Mouse (Mus musculus) layer of hippocampus, postnatal 10 days (tissue): ENCODE measurements at regions not wholly inside any gene's neighbourhood (a gene's known extent, or its start where the extent isn't known, plus 50 kb on each side); places are given as distances from the start of the nearest gene placed in this dataset.

Experiments
- DNase-seq, 2 experiments: peaks; one replicate each; pipeline ENCODE4 v3.0.0; 2021; ENCODE audit warnings: low spot score in 2 of 2

DNA sequence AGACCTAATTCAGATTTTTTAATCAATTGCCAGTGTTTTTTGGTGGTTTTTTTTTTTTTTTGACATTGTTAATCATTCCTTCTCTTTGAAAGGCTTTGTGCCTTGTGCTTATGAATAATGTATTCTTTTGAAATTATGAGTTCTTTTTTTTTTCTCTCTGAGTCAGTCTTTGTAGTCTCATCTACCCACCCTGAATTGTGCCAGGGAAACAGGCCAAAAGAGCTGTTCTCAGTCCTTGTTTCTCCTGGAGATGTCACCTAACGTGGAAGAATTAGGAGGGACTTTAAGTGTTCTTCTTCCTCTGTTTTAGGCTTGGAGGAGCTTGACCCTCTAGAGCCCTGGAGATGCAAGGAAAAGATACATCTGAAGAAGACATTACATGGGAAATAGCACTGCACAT is 2012.6 kb downstream of the Poteg start:
- no peak for DNase-seq

GRCm38 (mm10) chr8:29492931-29493330 is 2045.5 kb downstream of the Poteg start:
- DNase-seq, result peak; percentile 6 to 29

GRCm38 (mm10) chr8:29527327-29527726 is 2079.9 kb downstream of the Poteg start:
- no peak for DNase-seq

GRCm38 (mm10) chr8:29531565-29531964 is 2084.1 kb downstream of the Poteg start:
- DNase-seq, result no peak

GRCm38 (mm10) chr8:29538016-29538415 is 2090.5 kb downstream of the Poteg start:
- DNase-seq, result no peak

DNA sequence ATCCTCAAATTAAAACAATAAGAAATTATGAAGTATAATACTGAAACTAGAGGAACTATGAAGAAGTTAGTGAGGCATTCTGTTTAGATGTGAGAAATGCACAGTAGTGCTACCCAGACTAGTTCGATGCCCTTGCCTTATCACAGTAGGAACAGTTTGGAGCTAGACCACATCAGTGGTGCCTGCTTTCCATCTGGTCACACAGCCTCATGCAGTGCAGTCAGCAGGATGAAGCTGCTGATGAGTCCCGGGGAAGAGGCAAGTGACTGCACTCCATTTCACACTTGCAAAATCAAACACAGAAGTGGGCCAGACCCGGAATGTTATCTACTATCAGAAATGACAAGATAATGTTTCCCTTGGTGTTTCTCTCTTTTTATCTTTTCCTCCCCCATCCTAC is 2092.4 kb downstream of the Poteg start:
- no peak for DNase-seq

DNA sequence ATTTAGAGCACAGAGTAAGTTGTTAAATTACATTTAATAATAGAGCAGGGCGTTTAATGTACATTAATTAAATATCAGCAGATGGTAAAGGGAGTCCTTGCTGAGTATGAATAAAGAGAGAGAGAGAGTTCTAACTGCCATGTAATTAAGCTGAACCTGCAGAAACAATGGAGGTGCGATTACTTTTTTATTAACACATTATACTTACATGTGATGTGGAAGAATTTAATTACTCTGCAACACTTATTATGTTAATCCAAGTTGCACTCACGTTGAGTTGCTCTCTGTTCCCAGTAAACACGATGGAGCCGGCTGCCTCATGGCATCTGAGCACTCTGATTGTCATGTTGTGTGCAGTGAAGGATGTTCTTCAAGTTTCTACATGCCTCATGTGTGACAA is 2096.7 kb downstream of the Poteg start:
- no peak for DNase-seq

DNA sequence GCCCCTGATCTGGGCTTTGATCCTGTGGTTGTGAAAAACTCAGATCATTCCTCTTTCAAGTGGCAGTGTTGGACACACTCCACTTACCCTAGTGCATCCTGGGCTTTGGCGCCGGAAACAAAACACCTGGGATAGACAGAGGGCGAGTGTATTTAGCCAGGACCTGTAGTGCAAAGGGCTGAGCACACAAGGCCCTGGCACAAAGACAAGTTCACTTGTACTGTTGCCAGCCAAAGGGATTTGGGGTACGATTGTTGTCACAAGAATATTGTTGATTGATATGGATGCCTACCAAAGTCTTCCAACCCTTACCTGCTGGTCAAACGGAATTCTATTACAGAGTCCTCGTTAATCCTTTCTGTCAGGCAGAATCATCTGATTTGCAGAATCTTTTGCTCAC is 2138.2 kb downstream of the Poteg start:
- no peak for DNase-seq

DNA sequence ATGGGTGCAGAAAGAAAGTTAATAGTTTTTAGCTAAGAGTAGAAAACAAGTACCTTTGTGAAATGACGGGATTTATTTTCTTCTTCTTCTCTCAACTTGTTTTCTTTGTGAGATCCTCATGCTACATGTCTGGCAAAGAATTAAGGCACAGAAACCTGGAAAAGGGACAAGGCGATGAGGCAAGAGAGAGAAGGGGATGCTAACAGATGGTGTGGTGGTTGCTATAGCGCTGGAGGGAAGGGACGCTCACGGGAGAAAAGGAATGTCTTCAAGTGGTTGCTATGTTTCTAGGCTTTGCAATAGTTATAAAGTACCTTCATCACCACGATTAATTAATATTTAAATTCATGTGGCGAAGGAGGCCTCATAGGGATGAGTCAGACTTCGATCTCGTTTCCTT is 2146.7 kb downstream of the Poteg start:
- no peak for DNase-seq

- no peak for DNase-seq
These were observed 2166.6 kb downstream of the Poteg start for GRCm38 (mm10) chr8:29614098-29614497.

- DNase-seq, result no peak
These were observed 2214.1 kb downstream of the Poteg start for GRCm38 (mm10) chr8:29661616-29662015.

DNA sequence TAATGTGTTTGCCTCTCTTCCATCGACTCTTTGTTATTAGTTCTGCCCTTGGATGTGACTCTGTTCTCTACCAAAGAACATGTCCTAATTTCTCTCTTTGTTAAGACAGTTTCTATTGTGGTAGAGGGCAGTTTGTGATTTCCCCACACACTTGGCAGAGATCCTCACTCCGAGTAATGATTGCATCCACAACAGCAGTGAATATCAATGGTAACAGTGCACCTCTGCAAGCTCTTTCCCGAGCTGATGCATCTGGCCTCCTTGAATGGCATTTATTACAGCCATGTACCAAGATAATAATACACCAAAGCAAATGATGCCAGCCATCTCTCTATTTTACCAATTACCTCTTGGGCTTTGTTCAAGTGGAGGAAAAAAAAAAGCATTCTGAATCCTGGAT is 2228.4 kb downstream of the Poteg start:
- no peak for DNase-seq

DNA sequence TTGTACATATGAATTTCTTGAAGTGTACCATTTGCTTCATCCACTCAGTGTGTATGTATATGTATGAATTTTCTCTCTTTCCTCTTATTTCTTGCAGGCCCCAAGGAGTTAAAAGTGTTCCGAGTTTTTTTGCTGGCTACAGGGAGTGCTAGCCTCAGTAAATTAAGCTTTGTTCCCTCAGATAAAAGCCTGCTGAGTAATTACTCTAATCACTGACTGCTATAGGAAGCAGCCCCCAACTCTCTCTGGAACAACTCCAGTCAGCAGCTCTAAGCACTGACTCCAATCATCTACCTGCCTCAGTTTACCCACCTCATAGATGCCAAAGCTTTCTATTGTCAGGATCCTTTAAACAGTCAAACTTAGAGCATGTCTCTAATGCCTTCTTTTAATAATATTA is 2235.9 kb downstream of the Poteg start:
- DNase-seq, result no peak

DNA sequence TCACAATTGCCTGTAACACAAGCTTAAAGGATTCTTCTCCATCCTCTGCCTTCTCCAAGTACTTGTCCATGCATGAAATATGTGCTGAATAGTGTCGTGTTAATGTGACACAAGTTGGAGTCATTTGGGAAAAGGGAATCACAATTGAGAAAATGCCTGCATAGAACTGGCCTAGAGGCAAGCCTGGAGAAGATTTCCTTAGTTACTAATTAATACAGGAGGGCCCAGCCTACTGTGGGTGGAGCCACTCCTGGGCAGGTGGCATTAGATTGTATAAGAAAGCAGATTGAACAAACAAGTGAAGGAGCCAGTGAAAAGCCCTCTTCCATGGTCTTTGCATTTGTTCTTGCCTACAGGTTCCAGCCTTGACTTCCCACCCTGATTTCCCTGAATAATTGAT is 2239.1 kb downstream of the Poteg start:
- DNase-seq, result no peak

- DNase-seq, result no peak
These were observed 2248.2 kb downstream of the Poteg start for GRCm38 (mm10) chr8:29695698-29696097.
